Mouse (Mus musculus): Measurements from ENCODE around the gene Stk11.

GRCm38 (mm10) chr10:80086847-80087246 lies 28.8 kb upstream of the Stk11 start:
- TF ChIP-seq CTCF (IDR thresholded peaks at IDR 0.05; ENCODE audit: borderline replicate concordance, insufficient read depth, low read depth, low read length) (no peak), POLR2A (IDR thresholded peaks at IDR 0.05; ENCODE audit: borderline replicate concordance, insufficient read depth, low read length) (no peak)

Measured in cerebellum, adult 2 months (tissue).